Comparison of ENCODE assay signal across 26 mouse cellular contexts in the genomic region with DNA sequence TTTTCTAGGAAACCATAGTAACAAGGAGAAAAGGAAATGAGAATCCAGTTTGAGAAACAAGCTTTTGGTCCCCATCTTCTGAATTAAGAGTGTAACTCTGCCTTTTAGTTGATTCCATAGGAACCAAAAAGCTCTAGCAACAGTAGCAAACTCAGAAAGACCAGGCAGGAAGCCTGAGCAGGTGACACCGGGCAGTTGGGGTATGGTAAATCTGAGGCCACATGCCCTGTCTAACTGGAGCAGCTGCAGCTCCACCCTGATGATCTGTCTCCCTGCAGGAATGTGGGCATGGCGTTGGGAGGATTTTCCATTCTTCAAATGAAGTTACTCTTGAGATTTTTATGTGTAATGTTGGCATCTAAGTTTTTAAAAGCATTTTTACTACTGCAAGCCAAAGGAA.
DNase-seq lines count a peak whose midpoint lies in the region; ATAC-seq and TF ChIP-seq lines count a peak whose summit lies in the region.
"Had no signal": no experiment of that assay in that cellular context is flagged by ENCODE, and none has a peak within 500 bp of the region (broad histone marks: within the 10 kb centered on the region; RNA-seq: fewer than 3 reads in every experiment).

No protein-coding gene starts in this region.

- no peaks in the 10 kb centered on the region for H3K36me3 ChIP-seq in limb, embryonic 14.5 days (ENCODE audit: control insufficient read depth, insufficient read depth, low read length)
- no peaks in the 10 kb centered on the region for H3K36me3 ChIP-seq in limb, embryonic 10.5 days
- H3K36me3 ChIP-seq in myocyte (ENCODE audit: control insufficient read depth, insufficient read depth), result no peaks in the 10 kb centered on the region
- H3K36me3 ChIP-seq: embryonic facial prominence, embryonic 15.5 days; G1E had no signal

- no peak overlapping the region for H3K4me3 ChIP-seq in limb, embryonic 14.5 days (replicated peaks; ENCODE audit: low read length)
- H3K4me3 ChIP-seq in limb, embryonic 10.5 days, result no peak overlapping the region
- H3K4me3 ChIP-seq in myocyte, result no peak overlapping the region
- H3K4me3 ChIP-seq: embryonic facial prominence, embryonic 13.5 days; embryonic facial prominence, embryonic 15.5 days; erythroblast, embryonic 14.5 days; forebrain, embryonic 10.5 days; forebrain, embryonic 12.5 days had no signal

- DNase-seq in limb, embryonic 14.5 days (ENCODE audit: low spot score), result peak; percentile 38
- no peak for DNase-seq in limb, embryonic 10.5 days (ENCODE audit: low spot score)
- DNase-seq in ES-CJ7 (ENCODE audit: low read depth, low spot score), result peak; percentile 46
- DNase-seq in R1 (ENCODE audit: low read depth, low spot score), result peak; percentile 53
- no peak for DNase-seq in frontal cortex, postnatal 36 days (ENCODE audit: low spot score in 2 of 2)
- no peak for DNase-seq in cerebellum, adult 18-20 months
- DNase-seq: adrenal gland, adult 8-10 months; adrenal gland, postnatal 14 days; adrenal gland, postnatal 36 days; cerebellum, adult 11-12 months; cerebellum, adult 8-10 months; cerebellum, adult 9-11 months; cerebellum, postnatal 14 days; cerebellum, postnatal 36 days; embryo, embryonic 11 days had no signal

- H3K9me3 ChIP-seq in limb, embryonic 14.5 days (ENCODE audit: control insufficient read depth, low read length), result no peaks in the 10 kb centered on the region
- H3K9me3 ChIP-seq in limb, embryonic 10.5 days (replicated peaks), result no peaks in the 10 kb centered on the region
- H3K9me3 ChIP-seq: forebrain, embryonic 10.5 days; forebrain, embryonic 12.5 days; G1E had no signal

- no peaks in the 10 kb centered on the region for H3K27me3 ChIP-seq in limb, embryonic 14.5 days (ENCODE audit: control insufficient read depth, insufficient read depth, low read length)
- H3K27me3 ChIP-seq in limb, embryonic 10.5 days (ENCODE audit: low read depth, poor library complexity, severe bottlenecking), result no peaks in the 10 kb centered on the region
- H3K27me3 ChIP-seq in myocyte (ENCODE audit: control insufficient read depth, insufficient read depth, insufficient read length), result no peaks in the 10 kb centered on the region
- H3K27me3 ChIP-seq: embryonic facial prominence, embryonic 13.5 days; embryonic facial prominence, embryonic 15.5 days; forebrain, embryonic 12.5 days; Patski had no signal

- 86% methylated on average over 2 of the region's 2 CpGs for WGBS in limb, embryonic 14.5 days
- 79% methylated on average over 2 of the region's 2 CpGs for WGBS in limb, embryonic 10.5 days

- no peak for ATAC-seq in limb, embryonic 14.5 days (ENCODE audit: low FRiP score, low read depth)
- ATAC-seq: activated CD4-positive, CD25-positive, alpha-beta regulatory T cell, adult 4 months; forebrain, embryonic 14.5 days; forebrain, embryonic 16.5 days; Patski had no signal

- no peak for TF ChIP-seq POLR2A in limb, embryonic 14.5 days (IDR thresholded peaks at IDR 0.05; ENCODE audit: borderline replicate concordance, extremely low read depth, insufficient read depth, insufficient read length)
- no peak for TF ChIP-seq POLR2A in myocyte (IDR thresholded peaks at IDR 0.05; ENCODE audit: insufficient read length, low read depth)

- H3K9ac ChIP-seq in limb, embryonic 14.5 days (ENCODE audit: low read depth, low read length, severe bottlenecking), result no peak overlapping the region
- H3K9ac ChIP-seq: embryonic facial prominence, embryonic 13.5 days; embryonic facial prominence, embryonic 15.5 days; forebrain, embryonic 12.5 days had no signal

- H3K27ac ChIP-seq in limb, embryonic 14.5 days (replicated peaks; ENCODE audit: low read depth, low read length), result no peak overlapping the region
- no peak overlapping the region for H3K27ac ChIP-seq in limb, embryonic 10.5 days
- H3K27ac ChIP-seq: embryonic facial prominence, embryonic 13.5 days; embryonic facial prominence, embryonic 15.5 days; forebrain, embryonic 10.5 days; forebrain, embryonic 12.5 days had no signal

- no peak overlapping the region for H3K4me2 ChIP-seq in limb, embryonic 14.5 days (replicated peaks; ENCODE audit: low read depth, low read length, severe bottlenecking)
- H3K4me2 ChIP-seq in myocyte (ENCODE audit: low read depth), result peak overlapping the region; percentile 53
- H3K4me2 ChIP-seq: embryonic facial prominence, embryonic 13.5 days; embryonic facial prominence, embryonic 15.5 days; forebrain, embryonic 12.5 days had no signal

- no peak overlapping the region for H3ac ChIP-seq in myocyte (ENCODE audit: control insufficient read depth, insufficient read length)

- H3K4me1 ChIP-seq in limb, embryonic 14.5 days (ENCODE audit: control insufficient read depth, insufficient read depth, low read length), result no peaks in the 10 kb centered on the region
- H3K4me1 ChIP-seq in limb, embryonic 10.5 days, result peaks cover 4% of the 10 kb centered on the region; the same call in 1 of the 2 replicates
- H3K4me1 ChIP-seq: embryonic facial prominence, embryonic 13.5 days; embryonic facial prominence, embryonic 15.5 days; forebrain, embryonic 12.5 days had no signal

- no peaks in the 10 kb centered on the region for H3K79me2 ChIP-seq in myocyte (ENCODE audit: control insufficient read depth, insufficient read depth)

TF ChIP-seq in myocyte, 11 proteins besides CTCF, POLR2A, EP300 and RAD21:
- TF ChIP-seq MAX (IDR thresholded peaks at IDR 0.05; ENCODE audit: low read depth) (no peak), TCF3 (IDR thresholded peaks at IDR 0.05; ENCODE audit: insufficient read length, low read depth) (peak; percentile 86), POLR2AphosphoS2 (IDR thresholded peaks at IDR 0.05; ENCODE audit: insufficient read length, low read depth) (no peak), MYOD1 (IDR thresholded peaks at IDR 0.05; ENCODE audit: control insufficient read depth in 1 of 3, insufficient read length in 2 of 3, low read depth in 2 of 3) (peak; percentile 88 to 99 (median 94)), MYOG (IDR thresholded peaks at IDR 0.05; ENCODE audit: control insufficient read depth in 1 of 3, insufficient read depth in 1 of 3, insufficient read length in 2 of 3, low read depth in 2 of 3) (peak; percentile 89 to 98 (median 89)), E2F4 (IDR thresholded peaks at IDR 0.05; ENCODE audit: insufficient read depth) (no peak), USF1 (IDR thresholded peaks at IDR 0.05; ENCODE audit: low read depth) (peak; percentile 22), REST (IDR thresholded peaks at IDR 0.05; ENCODE audit: insufficient read depth, insufficient read length) (no peak), SRF (IDR thresholded peaks at IDR 0.05; ENCODE audit: control insufficient read depth, insufficient read length, low read depth) (no peak), CEBPB (IDR thresholded peaks at IDR 0.05; ENCODE audit: insufficient read depth, poor library complexity, severe bottlenecking) (no peak), TCF12 (IDR thresholded peaks at IDR 0.05; ENCODE audit: insufficient read depth, poor library complexity, severe bottlenecking) (peak; percentile 84)

Comparison
In these comparisons a context has a peak if more than half of its experiments do, and no peak if none do; other contexts are left out.
1. DNase-seq: peak in limb, embryonic 14.5 days (single experiment), ES-CJ7 (single experiment) and R1 (single experiment); none in limb, embryonic 10.5 days (single experiment), frontal cortex, postnatal 36 days (0 of 2) and cerebellum, adult 18-20 months (0 of 2).